Mouse (Mus musculus) midbrain, embryonic 10.5 days (tissue): ENCODE measurements at regions not wholly inside any gene's neighbourhood (a gene's known extent, or its start where the extent isn't known, plus 50 kb on each side); places are given as distances from the start of the nearest gene placed in this dataset.
A peak's percentile ranks its signal among the peaks of the same experiment; 100 is the strongest.

ENCODE experiments used
- DNase-seq: peaks from one replicate; pipeline ENCODE4 v3.0.0-alpha.2; 2017; ENCODE audit warnings: low spot score
- H3K27ac ChIP-seq: fragments of 300-500 bp; sonication (generic); replicated peaks from 2 replicates; pipeline ENCODE4 v1.5.1; 2016; ENCODE audit warnings: mild to moderate bottlenecking
- H3K27me3 ChIP-seq: fragments of 300-500 bp; sonication (generic); 2 replicates; pipeline ENCODE4 v1.6.1; 2016; ENCODE audit warnings: low read depth, mild to moderate bottlenecking; ENCODE audit not compliant: poor library complexity, severe bottlenecking
- H3K36me3 ChIP-seq: fragments of 300-500 bp; sonication (generic); 2 replicates; pipeline ENCODE4 v1.6.1; 2016; ENCODE audit warnings: mild to moderate bottlenecking, moderate library complexity
- H3K4me1 ChIP-seq: fragments of 300-500 bp; sonication (generic); 2 replicates; pipeline ENCODE4 v1.6.1; 2016
- H3K4me3 ChIP-seq: fragments of 300-500 bp; sonication (generic); 2 replicates; pipeline ENCODE4 v1.5.1; 2016; ENCODE audit warnings: mild to moderate bottlenecking, moderate library complexity
- H3K9me3 ChIP-seq: fragments of 300-500 bp; sonication (generic); replicated peaks from 2 replicates; pipeline ENCODE4 v1.6.1; 2016; ENCODE audit warnings: mild to moderate bottlenecking
- WGBS: fragments of 180-500 bp; shearing (Covaris S2); methylation state at CpG from one replicate; pipeline ENCODE4 v1.1.7; 2016; 5-methylcytosine and 5-hydroxymethylcytosine counted together

DNA sequence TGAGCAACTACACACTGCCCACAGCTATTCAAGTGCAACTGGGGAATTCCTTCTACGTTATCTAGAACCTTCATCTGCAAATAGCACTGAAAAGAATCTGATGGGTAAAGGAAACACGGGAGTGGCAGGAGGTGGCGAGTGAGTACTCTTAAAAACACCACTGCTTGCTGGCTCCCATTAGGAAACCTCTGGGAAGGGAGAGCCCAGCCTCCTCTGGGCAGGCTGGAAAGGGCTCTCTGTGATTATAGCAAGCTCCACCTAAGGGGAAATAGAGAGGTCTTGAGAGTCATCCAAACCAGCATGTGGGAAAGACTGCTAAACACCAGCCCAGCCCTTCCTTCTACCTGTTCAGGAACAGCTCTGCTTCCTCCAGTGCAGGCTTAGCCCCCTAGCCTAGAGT is 189.0 kb upstream of the Zfp637 start:
- Histone ChIP-seq H3K4me1 (no peaks in the 10 kb centered on the region), H3K27ac (no peak overlapping the region), H3K27me3 (no peaks in the 10 kb centered on the region), H3K36me3 (no peaks in the 10 kb centered on the region), H3K4me3 (no peak overlapping the region), H3K9me3 (no peaks in the 10 kb centered on the region)
- 60% methylated on average over 3 of the region's 3 CpGs for WGBS
- no peak for DNase-seq

DNA sequence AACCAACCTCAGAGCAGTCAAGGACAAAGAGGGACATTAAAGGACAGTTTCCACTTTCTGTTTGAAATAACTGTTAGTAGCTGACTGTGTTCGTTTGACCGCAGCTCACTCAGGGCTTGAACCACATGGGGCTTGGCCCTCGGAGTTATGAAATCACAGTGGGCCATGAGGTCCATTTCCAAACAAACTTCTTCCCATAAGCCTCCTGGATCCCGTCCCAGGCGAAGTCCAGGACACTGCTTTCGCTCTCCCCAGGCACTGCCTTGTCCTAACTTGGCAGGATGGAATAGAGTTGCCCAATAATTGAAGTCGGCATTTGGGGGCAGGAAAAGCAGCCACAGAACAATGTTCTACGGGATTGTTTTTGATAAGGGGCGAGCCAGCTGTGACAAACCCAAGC is 188.1 kb upstream of the Zfp637 start:
- Histone ChIP-seq H3K4me3 (no peak overlapping the region), H3K27ac (no peak overlapping the region), H3K27me3 (no peaks in the 10 kb centered on the region), H3K9me3 (no peaks in the 10 kb centered on the region), H3K4me1 (no peaks in the 10 kb centered on the region), H3K36me3 (no peaks in the 10 kb centered on the region)
- no peak for DNase-seq
- 80% methylated on average over 9 of the region's 9 CpGs for WGBS

DNA sequence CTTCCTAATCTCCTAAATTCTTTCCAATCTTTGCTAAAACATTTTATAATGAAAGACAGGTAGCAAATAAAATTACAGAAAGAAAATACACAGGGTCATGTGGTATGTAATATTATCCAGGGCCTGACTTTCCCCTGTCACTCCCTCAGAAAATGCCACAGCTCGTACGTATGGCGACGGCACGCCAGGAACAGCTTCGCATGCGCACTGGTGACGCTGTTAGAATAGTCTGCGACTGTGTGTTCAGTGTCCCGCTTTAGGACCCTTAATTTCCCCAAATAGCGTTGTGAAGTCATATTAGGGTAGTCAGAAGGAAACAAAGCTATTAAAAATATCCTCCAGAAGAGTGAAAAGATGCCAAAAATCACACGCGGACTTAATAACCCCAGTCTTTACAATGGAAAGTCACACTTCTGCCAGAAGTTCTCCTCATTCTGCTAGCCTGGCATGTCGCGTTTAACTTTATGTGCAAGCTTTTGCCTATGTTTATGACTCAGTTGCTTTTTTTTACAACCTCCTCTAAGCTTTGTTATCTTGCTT is 187.0 kb upstream of the Zfp637 start:
- H3K4me3 ChIP-seq: no peak overlapping the region

DNA sequence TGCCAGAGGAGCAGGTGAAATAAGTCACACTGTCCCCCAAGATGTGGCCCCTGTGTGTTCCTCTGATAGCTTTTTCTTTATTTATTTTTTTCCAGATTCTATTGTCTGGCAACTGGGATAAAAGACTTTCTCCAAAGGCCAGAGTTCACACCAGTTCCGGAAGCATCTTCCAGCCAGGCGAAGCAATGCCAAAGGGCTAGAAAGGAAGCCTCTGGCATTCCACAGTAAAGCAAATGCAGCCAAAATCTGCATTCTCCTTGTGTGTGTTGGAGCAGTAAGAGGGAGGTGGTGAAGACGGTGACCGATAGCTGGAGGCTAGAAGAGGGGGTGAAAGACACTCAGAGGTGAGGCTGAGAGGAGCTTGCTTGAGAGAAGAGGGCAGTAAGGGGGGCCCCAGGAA is 185.0 kb upstream of the Zfp637 start:
- Histone ChIP-seq H3K9me3 (no peaks in the 10 kb centered on the region), H3K36me3 (no peaks in the 10 kb centered on the region), H3K27ac (no peak overlapping the region), H3K27me3 (no peaks in the 10 kb centered on the region), H3K4me3 (no peak overlapping the region), H3K4me1 (no peaks in the 10 kb centered on the region)
- DNase-seq: no peak
- 91% methylated on average over 4 of the region's 4 CpGs for WGBS

More for the DNA sequence above, 187.0 kb upstream of the Zfp637 start:
- DNase-seq: no peak
- WGBS: 93% methylated on average over 15 of the region's 15 CpGs
- Histone ChIP-seq H3K9me3 (no peaks in the 10 kb centered on the region), H3K27ac (no peak overlapping the region), H3K36me3 (no peaks in the 10 kb centered on the region), H3K27me3 (no peaks in the 10 kb centered on the region), H3K4me1 (no peaks in the 10 kb centered on the region)

DNA sequence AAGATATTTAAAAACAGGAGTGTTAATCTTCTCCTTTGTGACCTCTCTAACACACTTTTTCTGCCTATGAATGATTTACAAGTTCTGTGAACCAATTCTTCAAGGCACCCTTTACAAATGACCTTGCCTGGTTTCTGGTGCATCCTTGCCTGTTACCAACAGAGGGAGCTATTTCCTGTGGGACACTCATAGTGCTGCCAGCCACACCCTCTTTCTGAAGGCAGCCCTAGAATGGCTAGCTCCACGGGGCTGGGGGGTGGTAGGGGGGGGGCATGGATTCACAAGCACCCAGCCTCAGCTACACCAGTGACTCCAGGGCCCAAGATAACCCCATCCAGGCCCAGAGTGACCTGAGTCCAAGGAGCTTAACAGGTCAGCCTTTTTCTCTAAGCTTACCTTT is 180.4 kb upstream of the Zfp637 start:
- Histone ChIP-seq H3K27ac (no peak overlapping the region), H3K9me3 (no peaks in the 10 kb centered on the region), H3K4me3 (no peak overlapping the region), H3K4me1 (no peaks in the 10 kb centered on the region), H3K36me3 (no peaks in the 10 kb centered on the region), H3K27me3 (no peaks in the 10 kb centered on the region)
- DNase-seq: peak; percentile 38
- 24% methylated on average over 1 of the region's 1 CpGs for WGBS

DNA sequence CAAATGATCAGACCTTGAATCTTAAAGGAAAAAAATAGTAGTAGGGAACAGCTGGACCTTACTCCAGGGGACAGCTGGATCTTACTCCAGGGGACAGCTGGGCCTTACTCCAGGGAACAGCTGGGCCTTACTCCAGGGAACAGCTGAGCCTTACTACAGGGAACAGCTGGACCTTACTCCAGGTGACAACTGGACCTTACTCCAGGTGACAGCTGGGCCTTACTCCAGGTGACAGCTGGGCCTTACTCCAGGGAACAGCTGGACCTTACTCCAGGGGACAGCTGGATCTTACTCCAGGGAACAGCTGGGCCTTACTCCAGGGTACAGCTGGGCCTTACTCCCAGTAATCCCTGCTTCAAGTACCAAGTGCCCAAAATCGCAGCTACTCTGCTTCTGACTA is 178.3 kb upstream of the Zfp637 start:
- Histone ChIP-seq H3K27ac (no peak overlapping the region), H3K9me3 (no peaks in the 10 kb centered on the region), H3K27me3 (no peaks in the 10 kb centered on the region), H3K4me1 (no peaks in the 10 kb centered on the region), H3K4me3 (no peak overlapping the region), H3K36me3 (no peaks in the 10 kb centered on the region)
- no peak for DNase-seq
- 78% methylated on average over 1 of the region's 1 CpGs for WGBS

DNA sequence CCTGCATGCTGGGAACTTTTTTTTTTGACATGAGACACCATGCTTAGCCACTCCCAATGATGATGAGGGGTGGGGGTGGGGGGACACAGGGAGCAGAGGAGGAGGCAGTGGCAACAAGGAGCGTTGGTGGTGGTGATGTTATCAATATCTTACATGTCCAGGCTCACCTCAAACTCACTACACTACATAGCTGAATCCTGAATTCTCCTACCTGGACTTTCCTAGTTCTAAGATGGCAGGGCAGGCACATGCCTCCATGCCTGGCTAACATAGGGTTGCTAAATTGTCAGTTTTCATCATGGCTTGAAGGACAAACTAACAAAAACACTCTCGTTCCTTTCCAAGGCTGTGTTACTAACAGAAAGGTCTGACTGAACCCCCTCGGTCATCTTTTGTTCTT is 170.6 kb upstream of the Zfp637 start:
- Histone ChIP-seq H3K27ac (no peak overlapping the region), H3K4me3 (no peak overlapping the region), H3K27me3 (no peaks in the 10 kb centered on the region), H3K36me3 (no peaks in the 10 kb centered on the region), H3K4me1 (peaks cover 2% of the 10 kb centered on the region; the same call in 1 of the 2 replicates), H3K9me3 (no peaks in the 10 kb centered on the region)
- 68% methylated on average over 3 of the region's 3 CpGs for WGBS
- DNase-seq: no peak

DNA sequence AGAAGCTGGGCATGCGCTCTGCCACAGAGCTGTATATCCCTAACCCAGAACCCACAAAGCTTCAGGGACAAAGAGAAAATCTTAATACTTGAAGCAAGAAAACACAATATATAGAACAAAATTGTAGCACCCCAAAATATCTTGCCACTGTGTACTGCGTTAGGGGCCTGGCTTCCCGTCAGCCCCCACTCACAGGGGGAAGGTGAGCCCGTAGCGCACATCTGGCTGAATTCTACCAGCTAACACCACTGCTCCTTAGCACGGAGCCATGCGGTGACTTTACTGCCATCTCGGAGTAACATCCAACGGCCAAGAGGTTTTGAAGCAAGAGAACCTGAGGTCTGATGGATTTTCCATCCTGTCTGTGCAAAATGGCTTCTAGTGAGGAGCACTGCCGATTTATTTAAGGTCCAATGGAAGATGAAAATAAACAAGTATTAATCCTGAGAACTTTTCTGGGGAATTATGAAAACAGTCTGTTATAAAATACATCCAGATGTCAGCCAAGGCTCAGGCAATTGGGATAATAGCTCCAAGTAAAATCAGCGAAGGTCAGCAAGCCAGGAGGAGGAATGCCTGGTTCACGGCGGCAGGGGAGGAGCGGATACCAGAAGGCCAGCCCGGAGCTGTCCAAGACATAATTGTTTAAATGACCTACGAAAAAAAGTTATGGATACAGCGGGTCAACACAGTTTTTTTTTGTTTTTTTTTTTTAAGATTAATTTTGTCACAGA is 170.0 kb upstream of the Zfp637 start:
- Histone ChIP-seq H3K4me1 (peaks cover 4% of the 10 kb centered on the region; the same call in 1 of the 2 replicates), H3K4me3 (no peak overlapping the region), H3K27me3 (no peaks in the 10 kb centered on the region), H3K36me3 (no peaks in the 10 kb centered on the region), H3K27ac (no peak overlapping the region), H3K9me3 (no peaks in the 10 kb centered on the region)
- 80% methylated on average over 17 of the region's 17 CpGs for WGBS
- no peak for DNase-seq

DNA sequence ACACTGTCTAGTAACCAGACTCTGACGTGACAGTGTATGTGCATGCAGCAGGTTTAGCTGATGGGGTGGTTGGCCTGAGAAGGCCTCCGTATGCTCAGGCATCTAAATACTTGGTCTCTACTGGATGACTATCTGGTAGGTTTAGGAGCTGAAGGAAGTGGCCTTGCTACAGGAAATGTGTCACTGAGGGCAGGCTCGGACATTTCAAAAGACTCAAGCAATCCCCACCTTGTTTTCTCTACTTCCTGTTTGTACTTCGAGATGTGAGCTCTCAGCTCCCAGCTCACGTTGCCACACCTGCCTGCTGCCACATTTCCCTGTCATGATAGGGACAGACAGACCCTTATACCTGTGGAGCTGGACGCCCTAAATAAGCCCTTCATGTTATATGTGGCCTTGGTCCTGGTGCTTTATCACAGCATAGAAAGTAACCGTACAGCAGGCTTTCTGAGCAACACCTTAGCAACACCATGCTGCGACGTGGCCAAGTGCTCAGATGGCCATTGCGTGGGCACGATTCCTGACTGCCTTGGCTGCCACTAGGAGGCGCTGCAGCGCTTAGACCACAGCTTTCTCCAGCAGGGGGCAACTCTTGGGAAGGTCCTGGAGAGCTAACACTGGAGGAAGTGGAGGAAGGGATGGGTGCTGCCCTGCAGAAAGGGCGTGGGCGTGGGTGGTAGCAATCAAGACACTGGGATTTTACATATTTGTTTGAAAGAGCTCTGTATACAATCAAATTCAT is 165.8 kb upstream of the Zfp637 start:
- H3K27ac ChIP-seq: no peak overlapping the region

DNA sequence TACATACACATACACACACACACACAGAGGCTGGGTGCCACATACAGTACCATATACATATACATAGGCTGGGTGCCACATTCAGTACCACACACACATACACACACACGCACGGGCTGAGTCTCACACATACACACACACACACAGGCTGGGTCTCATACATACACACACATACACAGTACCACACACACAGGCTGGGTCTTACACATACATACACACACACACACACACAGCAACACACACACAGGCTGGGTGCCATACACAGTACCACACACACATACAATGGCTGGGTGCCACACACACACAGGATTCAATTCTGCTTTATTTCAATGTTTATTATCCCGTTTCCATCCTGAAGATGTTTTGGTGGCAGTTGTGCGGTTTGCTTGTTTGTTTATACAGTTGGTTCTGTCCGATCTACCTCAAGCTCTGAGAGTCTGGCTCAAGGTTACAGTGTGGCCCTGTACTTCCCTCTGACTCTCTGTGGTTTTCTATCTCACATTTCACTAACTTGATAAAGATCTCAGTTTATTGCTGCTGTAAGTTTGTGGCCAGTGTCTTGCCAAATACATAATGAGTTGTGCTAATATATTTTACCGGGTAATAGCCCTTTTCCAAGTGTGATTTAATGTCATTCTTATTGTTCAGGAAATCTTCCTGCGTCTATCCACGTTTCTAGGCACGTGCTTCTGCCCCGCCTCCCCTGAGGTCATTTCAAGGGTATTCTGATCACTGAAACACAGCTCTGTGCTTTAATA is 164.7 kb upstream of the Zfp637 start:
- no peak for DNase-seq
- H3K4me3 ChIP-seq: no peak overlapping the region
- WGBS: 78% methylated on average over 10 of the region's 10 CpGs

More for the DNA sequence above, 165.8 kb upstream of the Zfp637 start:
- WGBS: 62% methylated on average over 15 of the region's 15 CpGs
- Histone ChIP-seq H3K4me1 (peaks cover 4% of the 10 kb centered on the region; the same call in 1 of the 2 replicates), H3K27me3 (no peaks in the 10 kb centered on the region), H3K4me3 (no peak overlapping the region), H3K9me3 (no peaks in the 10 kb centered on the region), H3K36me3 (no peaks in the 10 kb centered on the region)
- DNase-seq: peak; percentile 69

DNA sequence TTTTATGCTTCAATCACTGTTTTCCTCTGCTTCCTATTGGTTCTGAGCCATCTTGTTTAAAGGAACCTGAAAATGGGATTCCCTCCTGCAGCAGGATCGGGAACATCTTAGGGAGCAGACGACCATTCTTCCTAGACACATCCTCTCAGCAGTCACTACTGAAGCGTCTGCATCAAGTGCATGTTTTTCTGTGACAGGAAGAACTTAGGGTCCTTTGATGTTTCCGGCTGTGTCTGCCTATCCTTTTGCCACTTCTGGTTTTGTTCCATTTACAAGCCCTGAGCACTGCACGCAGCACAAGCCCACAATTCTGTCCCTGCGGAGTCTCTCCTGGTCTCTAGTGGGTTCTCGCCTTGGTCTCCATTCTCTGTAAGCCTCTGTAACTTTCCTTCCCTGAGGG is 163.9 kb upstream of the Zfp637 start:
- H3K4me3 ChIP-seq: no peak overlapping the region
- DNase-seq: no peak
- no peak overlapping the region for H3K27ac ChIP-seq
- H3K4me1 ChIP-seq: peaks cover 4% of the 10 kb centered on the region; the same call in 1 of the 2 replicates
- H3K36me3 ChIP-seq: no peaks in the 10 kb centered on the region
- WGBS: 69% methylated on average over 7 of the region's 7 CpGs
- H3K9me3 ChIP-seq: no peaks in the 10 kb centered on the region
- no peaks in the 10 kb centered on the region for H3K27me3 ChIP-seq

More for the DNA sequence above, 164.7 kb upstream of the Zfp637 start:
- H3K27ac ChIP-seq: no peak overlapping the region
- no peaks in the 10 kb centered on the region for H3K9me3 ChIP-seq
- no peaks in the 10 kb centered on the region for H3K27me3 ChIP-seq
- H3K36me3 ChIP-seq: no peaks in the 10 kb centered on the region
- peaks cover 4% of the 10 kb centered on the region; the same call in 1 of the 2 replicates for H3K4me1 ChIP-seq

DNA sequence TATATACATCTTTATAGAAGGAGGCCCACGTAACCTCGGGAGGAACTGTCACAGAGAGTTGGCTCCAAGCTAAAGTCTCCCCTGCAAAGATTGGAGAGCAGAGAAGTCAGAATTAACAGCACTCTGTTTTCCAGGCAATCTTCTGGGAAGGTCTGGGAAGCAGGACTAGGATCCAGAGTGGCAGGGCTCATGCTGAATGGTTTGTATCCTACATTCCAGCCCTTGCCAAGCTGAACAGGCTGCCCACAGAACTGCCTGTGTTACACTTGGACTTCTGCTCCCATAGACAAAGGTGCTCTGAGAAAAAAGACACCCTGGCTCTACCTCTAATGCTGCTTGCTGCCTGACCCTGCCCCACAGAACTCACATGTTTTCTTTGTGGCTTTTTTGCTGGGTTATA is 163.2 kb upstream of the Zfp637 start:
- DNase-seq: no peak
- H3K4me1 ChIP-seq: peaks cover 4% of the 10 kb centered on the region; the same call in 1 of the 2 replicates
- no peaks in the 10 kb centered on the region for H3K27me3 ChIP-seq
- 89% methylated on average over 2 of the region's 2 CpGs for WGBS
- H3K4me3 ChIP-seq: no peak overlapping the region
- no peaks in the 10 kb centered on the region for H3K36me3 ChIP-seq
- no peaks in the 10 kb centered on the region for H3K9me3 ChIP-seq
- H3K27ac ChIP-seq: no peak overlapping the region
